Mouse (Mus musculus) heart, embryonic 15.5 days (tissue): ENCODE data around the gene Trp53. TPM values are rescaled to one million over a fixed set of nuclear protein-coding genes. Genes with fewer than 3 reads are reported as not detected.

ENCODE experiments used
- ATAC-seq: fragments of 200-750 bp; cut with Nextera tagmentation; replicated peaks from 2 replicates; pipeline ENCODE4 v1.8.0; 2017; ENCODE audit warnings: low read depth, moderate TSS enrichment; ENCODE audit not compliant: insufficient number of reproducible peaks, insufficient read depth, low FRiP score
- H3K27ac ChIP-seq: fragments of 300-500 bp; sonication (generic); 2 replicates; pipeline ENCODE4 v1.5.1; 2015; ENCODE audit warnings: mild to moderate bottlenecking, inconsistent platforms
- H3K27me3 ChIP-seq: fragments of 300-500 bp; sonication (generic); 2 replicates; pipeline ENCODE4 v1.6.1; 2015; ENCODE audit warnings: inconsistent platforms
- H3K36me3 ChIP-seq: fragments of 300-500 bp; sonication (generic); 2 replicates; pipeline ENCODE4 v1.6.1; 2015; ENCODE audit warnings: mild to moderate bottlenecking, inconsistent platforms
- H3K4me1 ChIP-seq: fragments of 300-500 bp; sonication (generic); replicated peaks from 2 replicates; pipeline ENCODE4 v1.6.1; 2015; ENCODE audit warnings: inconsistent platforms
- H3K4me2 ChIP-seq: fragments of 300-500 bp; sonication (generic); 2 replicates; pipeline ENCODE4 v1.6.1; 2015; ENCODE audit warnings: inconsistent platforms, mild to moderate bottlenecking, moderate library complexity
- H3K4me3 ChIP-seq: fragments of 300-500 bp; sonication (generic); 2 replicates; pipeline ENCODE4 v1.5.1; 2015; ENCODE audit warnings: mild to moderate bottlenecking, inconsistent platforms
- H3K9ac ChIP-seq: fragments of 300-500 bp; sonication (generic); 2 replicates; pipeline ENCODE4 v1.6.1; 2015; ENCODE audit warnings: mild to moderate bottlenecking, inconsistent platforms
- H3K9me3 ChIP-seq: fragments of 300-500 bp; sonication (generic); replicated peaks from 2 replicates; pipeline ENCODE4 v1.6.1; 2016; ENCODE audit warnings: inconsistent platforms
- WGBS: fragments of 180-500 bp; shearing (Covaris S2); methylation state at CpG from one replicate; pipeline ENCODE4 v1.1.7; 2015; ENCODE audit warnings: mixed read lengths; 5-methylcytosine and 5-hydroxymethylcytosine counted together
- polyA plus RNA-seq: library from polyadenylated mRNA; unstranded; fragments of >200 nt; fragmentation: Nextera tagmentation; extraction: Ambion mirVana; gene quantifications from 2 replicates; pipeline ENCODE4 v1.2.1, GENCODE M21; 2015

The Trp53 gene
- polyA plus RNA-seq, 1 experiment from 2014 or later = 59.4 TPM

DNA sequence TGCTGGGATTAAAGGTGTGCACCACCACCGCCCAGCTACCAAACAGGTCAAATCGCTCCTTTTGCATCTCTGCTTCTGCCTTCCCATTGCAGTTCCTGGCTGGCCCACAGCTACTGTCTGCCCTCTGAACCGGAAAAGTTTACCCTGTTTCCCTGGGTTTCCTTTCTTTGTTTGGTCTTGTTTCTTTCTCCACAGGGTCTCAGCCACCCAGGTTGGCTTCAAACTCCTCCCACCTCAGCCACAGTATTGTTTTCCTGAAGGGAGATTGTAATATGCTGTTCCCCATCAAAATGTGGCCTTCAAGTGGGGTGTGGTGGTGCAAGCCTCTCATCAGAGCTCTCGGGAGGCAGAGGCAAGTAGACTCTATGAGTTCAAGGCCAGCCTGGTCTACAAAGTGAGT is 28.8 kb upstream of the Trp53 start:
- no peak overlapping the region for H3K4me3 ChIP-seq
- 0 out of 2 replicates have a peak, but pooled peaks cover 12% of the 10 kb centered on the region for H3K27me3 ChIP-seq
- H3K36me3 ChIP-seq = peaks cover 4% of the 10 kb centered on the region; the same call in 1 of the 2 replicates
- WGBS = 74% methylated on average over 4 of the region's 4 CpGs
- no peaks in the 10 kb centered on the region for H3K9me3 ChIP-seq
- H3K27ac ChIP-seq = no peak overlapping the region
- no peak overlapping the region for H3K9ac ChIP-seq
- H3K4me1 ChIP-seq = peaks cover 13% of the 10 kb centered on the region
- no peak overlapping the region for H3K4me2 ChIP-seq
- ATAC-seq = no peak

GRCm38 (mm10) chr11:69552622-69553340 is 27.4 kb upstream of the Trp53 start:
- Histone ChIP-seq H3K4me3 (no peak overlapping the region), H3K4me1 (peaks cover 3% of the 10 kb centered on the region), H3K4me2 (no peak overlapping the region), H3K9ac (no peak overlapping the region), H3K27ac (no peak overlapping the region), H3K36me3 (peaks cover 4% of the 10 kb centered on the region; the same call in 1 of the 2 replicates), H3K9me3 (no peaks in the 10 kb centered on the region), H3K27me3 (peaks cover 15% of the 10 kb centered on the region; the same call in 1 of the 2 replicates)
- no peak; the same call in 1 of the 2 replicates for ATAC-seq
- 30% methylated on average over 14 of the region's 14 CpGs for WGBS

DNA sequence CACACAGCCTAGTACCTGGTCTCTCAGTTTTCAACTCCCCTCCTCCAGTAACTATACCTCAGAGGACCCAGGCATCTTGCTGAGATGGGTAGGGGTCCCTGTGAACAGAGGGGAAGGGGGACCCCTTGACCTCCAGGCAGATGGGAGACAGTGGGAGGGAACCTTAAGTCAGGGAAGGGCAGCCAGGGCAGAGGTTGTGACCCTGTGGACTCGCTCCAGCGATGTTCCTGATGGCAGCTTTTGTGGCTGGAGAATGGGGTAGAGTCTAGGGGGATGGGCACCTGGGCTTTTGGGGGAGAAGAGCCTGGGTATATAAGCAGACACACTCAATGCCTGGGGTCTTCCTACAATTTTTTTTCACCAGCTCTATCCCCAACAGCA is 26.8 kb upstream of the Trp53 start:
- H3K9me3 ChIP-seq = no peaks in the 10 kb centered on the region
- H3K4me2 ChIP-seq = no peak overlapping the region
- H3K27me3 ChIP-seq = peaks cover 17% of the 10 kb centered on the region; the same call in 1 of the 2 replicates
- peaks cover 4% of the 10 kb centered on the region; the same call in 1 of the 2 replicates for H3K36me3 ChIP-seq
- ATAC-seq = no peak; the same call in 1 of the 2 replicates
- no peak overlapping the region for H3K4me3 ChIP-seq
- H3K9ac ChIP-seq = no peak overlapping the region
- peaks cover 8% of the 10 kb centered on the region for H3K4me1 ChIP-seq
- 18% methylated on average over 2 of the region's 2 CpGs for WGBS
- H3K27ac ChIP-seq = no peak overlapping the region

DNA sequence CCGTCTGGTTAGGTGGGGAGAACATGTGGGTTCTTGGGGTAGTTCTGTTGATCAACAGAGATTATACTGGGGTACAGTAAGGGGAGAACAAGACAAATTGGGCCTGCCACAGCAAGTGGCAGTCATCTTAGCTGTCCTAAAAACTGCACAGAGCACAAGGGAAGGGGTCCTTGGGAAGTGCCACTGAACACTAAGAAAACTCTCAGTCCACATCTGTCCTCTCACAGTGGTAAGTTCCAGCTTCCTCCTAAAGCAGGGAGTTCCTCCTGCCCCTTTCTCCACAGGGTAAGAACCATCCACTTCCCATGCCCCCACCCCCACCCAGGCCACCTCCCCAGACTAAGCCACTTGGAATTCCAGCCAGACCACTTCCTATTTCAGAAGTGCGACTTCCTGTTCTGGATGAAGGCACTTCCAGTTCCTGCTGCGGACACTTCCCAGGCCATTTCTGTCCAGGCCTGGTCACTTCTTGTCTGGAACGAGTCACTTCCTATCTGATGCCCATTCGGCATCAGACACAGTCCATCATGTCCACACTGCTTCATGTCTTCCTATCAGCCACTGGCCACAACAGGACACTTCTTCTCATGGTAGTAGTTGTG is 25.5 kb upstream of the Trp53 start:
- 62% methylated on average over 5 of the region's 5 CpGs for WGBS
- Histone ChIP-seq H3K4me1 (peaks cover 14% of the 10 kb centered on the region), H3K4me3 (no peak overlapping the region)

DNA sequence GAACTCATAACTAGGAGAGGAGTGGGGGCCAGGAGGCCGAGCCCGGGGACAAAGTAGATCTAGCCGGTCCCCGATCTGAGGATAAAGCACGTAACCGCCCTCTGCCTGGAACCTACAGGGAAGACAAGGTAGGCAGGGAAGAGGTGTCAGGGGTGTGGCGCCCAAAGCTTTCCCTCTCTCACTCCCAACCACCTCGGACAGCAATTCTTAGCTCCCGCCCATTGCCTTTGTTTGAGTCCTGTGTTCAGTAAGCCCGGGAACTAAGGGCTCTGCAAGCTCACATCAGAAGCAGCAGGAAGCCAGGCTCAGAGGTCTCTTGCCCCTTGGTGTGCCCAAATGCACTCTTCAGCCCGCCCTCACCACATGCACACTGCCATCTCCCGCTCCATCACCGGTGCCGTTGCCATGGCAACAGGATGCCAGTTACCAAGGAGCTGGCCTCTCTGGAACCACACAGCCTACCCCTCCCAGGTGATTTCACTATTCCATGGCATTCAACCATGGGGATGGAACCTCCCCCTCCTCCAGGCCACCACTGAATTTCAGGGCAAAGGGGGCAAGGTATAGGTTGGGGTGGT is 22.7 kb upstream of the Trp53 start:
- whole genome bisulfite sequencing = 45% methylated on average over 14 of the region's 14 CpGs
- H3K9me3 ChIP-seq = no peaks in the 10 kb centered on the region
- H3K4me1 ChIP-seq = peaks cover 40% of the 10 kb centered on the region
- H3K4me2 ChIP-seq = 0 out of 2 replicates have a peak overlapping the region, but pooled peaks have one; percentile 97
- no peak for ATAC-seq
- 0 out of 2 replicates have a peak overlapping the region, but pooled peaks have one; percentile 0 for H3K9ac ChIP-seq
- peaks cover 11% of the 10 kb centered on the region; the same call in 1 of the 2 replicates for H3K27me3 ChIP-seq
- H3K27ac ChIP-seq = no peak overlapping the region
- H3K36me3 ChIP-seq = peaks cover 11% of the 10 kb centered on the region; the same call in 1 of the 2 replicates
- H3K4me3 ChIP-seq = no peak overlapping the region

More for the DNA sequence above, 25.5 kb upstream of the Trp53 start:
- Histone ChIP-seq H3K9ac (no peak overlapping the region), H3K36me3 (peaks cover 4% of the 10 kb centered on the region; the same call in 1 of the 2 replicates), H3K9me3 (no peaks in the 10 kb centered on the region), H3K27ac (no peak overlapping the region), H3K4me2 (no peak overlapping the region), H3K27me3 (peaks cover 11% of the 10 kb centered on the region; the same call in 1 of the 2 replicates)
- no peak for ATAC-seq

DNA sequence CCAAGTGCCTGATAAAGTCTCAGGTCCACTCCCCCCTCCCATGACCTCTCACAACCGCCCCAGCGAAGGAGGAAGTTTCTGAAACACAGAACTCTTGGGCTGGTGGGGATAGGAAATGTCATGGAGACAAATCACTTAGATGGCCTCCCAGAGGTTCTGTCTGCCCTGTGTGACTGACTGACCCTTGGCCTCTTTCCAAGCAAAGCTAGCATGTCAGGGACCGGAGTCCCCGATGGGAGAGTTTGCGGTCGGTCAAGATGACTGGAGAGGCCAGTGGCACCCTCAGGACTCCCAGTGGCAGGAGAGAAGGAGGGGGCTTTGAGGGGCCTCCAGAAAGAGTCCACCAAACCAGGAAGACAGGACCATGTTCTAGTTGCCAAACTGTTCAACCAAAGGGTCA is 21.4 kb upstream of the Trp53 start:
- Histone ChIP-seq H3K4me1 (peaks cover 40% of the 10 kb centered on the region), H3K9me3 (no peaks in the 10 kb centered on the region), H3K9ac (peak overlapping the region; percentile 88), H3K27ac (peak overlapping the region; percentile 97), H3K36me3 (peaks cover 13% of the 10 kb centered on the region; the same call in 1 of the 2 replicates), H3K27me3 (peaks cover 8% of the 10 kb centered on the region; the same call in 1 of the 2 replicates), H3K4me2 (peak overlapping the region; percentile 97), H3K4me3 (peak overlapping the region; percentile 73)
- 11% methylated on average over 6 of the region's 6 CpGs for WGBS
- no peak for ATAC-seq

- peak; percentile 76 for ATAC-seq
- no peaks in the 10 kb centered on the region for H3K9me3 ChIP-seq
- peak overlapping the region; percentile 97 for H3K27ac ChIP-seq
- peak overlapping the region; percentile 88 for H3K9ac ChIP-seq
- H3K4me3 ChIP-seq = peak overlapping the region; percentile 73
- peaks cover 8% of the 10 kb centered on the region; the same call in 1 of the 2 replicates for H3K27me3 ChIP-seq
- WGBS = 6% methylated on average over 5 of the region's 5 CpGs
- H3K36me3 ChIP-seq = peaks cover 13% of the 10 kb centered on the region; the same call in 1 of the 2 replicates
- H3K4me2 ChIP-seq = peak overlapping the region; percentile 97
- H3K4me1 ChIP-seq = peaks cover 40% of the 10 kb centered on the region
These were observed 21.0 kb upstream of the Trp53 start for GRCm38 (mm10) chr11:69559183-69559582.

- Histone ChIP-seq H3K36me3 (peaks cover 13% of the 10 kb centered on the region; the same call in 1 of the 2 replicates), H3K4me1 (peaks cover 40% of the 10 kb centered on the region)
These were observed 20.1 kb upstream of the Trp53 start, which contains the start of gene Efnb3 for GRCm38 (mm10) chr11:69559851-69560765. TSS of gene Efnb3 (minus strand) at chr11:69560205.

DNA sequence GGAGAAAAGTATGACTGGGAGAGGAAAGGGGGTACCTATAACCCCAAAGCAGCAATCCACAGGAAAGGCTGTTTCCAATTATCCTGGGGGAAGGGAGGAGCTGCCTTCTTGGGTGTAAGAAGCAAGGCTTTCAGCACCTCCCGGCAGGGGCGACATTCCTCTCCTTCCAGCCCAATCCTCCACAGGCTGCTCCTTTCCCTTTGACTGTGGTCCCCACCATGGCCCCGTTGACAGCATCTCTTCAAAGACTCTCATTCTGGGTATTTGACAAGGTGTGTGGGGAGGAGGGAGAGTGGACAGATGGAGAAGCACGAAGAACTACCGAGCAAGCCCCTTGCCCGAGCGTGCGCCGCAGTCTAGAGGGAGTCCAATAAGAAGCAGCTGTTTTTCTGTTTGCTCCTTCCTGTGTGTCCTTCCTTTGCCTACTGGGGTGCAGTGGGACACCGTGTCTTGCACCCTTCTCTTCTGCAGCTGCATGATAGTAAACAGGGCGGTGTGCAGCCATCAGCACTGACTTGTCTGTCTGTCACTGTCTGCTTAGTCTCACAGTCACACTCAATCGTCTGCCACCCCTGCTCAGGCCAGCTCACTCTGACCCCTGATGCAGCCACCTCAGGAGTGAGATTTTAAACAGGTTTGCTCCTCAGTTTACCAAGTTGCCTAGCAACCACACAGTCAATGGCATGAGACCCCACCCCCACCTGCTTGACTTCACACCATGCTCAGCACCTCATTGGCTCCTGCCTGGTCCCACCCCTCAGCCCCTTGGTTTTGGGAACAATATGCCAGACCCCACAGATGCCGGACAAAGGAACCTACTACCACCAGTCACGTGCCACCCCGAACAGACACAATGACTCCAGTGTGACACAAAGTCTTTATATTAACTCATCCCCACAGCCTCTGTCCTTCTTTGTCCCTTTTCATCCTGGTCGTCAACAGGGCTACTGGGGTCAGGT is 19.0 kb upstream of the Trp53 start:
- peaks cover 6% of the 10 kb centered on the region; the same call in 1 of the 2 replicates for H3K27me3 ChIP-seq
- peak overlapping the region; percentile 73 for H3K4me3 ChIP-seq
- H3K27ac ChIP-seq = peak overlapping the region; percentile 97
- peak overlapping the region; percentile 97 for H3K4me2 ChIP-seq
- no peaks in the 10 kb centered on the region for H3K9me3 ChIP-seq
- no peak overlapping the region for H3K9ac ChIP-seq
- 32% methylated on average over 16 of the region's 16 CpGs for WGBS
- peaks cover 40% of the 10 kb centered on the region for H3K4me1 ChIP-seq
- ATAC-seq = 0 out of 2 replicates have a peak, but pooled peaks have one; percentile 5
- peaks cover 9% of the 10 kb centered on the region; the same call in 1 of the 2 replicates for H3K36me3 ChIP-seq

More at GRCm38 (mm10) chr11:69559851-69560765, 20.1 kb upstream of the Trp53 start, which contains the start of gene Efnb3:
- WGBS = 2% methylated on average over 51 of the region's 59 CpGs
- peak within 1 kb of the TSS; percentile 97 for H3K4me2 ChIP-seq
- H3K4me3 ChIP-seq = peak within 1 kb of the TSS; percentile 73
- H3K9ac ChIP-seq = peak within 1 kb of the TSS; percentile 88
- peak; percentile 44 for ATAC-seq
- peaks cover 8% of the 10 kb centered on the region; the same call in 1 of the 2 replicates for H3K27me3 ChIP-seq
- no peaks in the 10 kb centered on the region for H3K9me3 ChIP-seq
- peak within 1 kb of the TSS; percentile 97 for H3K27ac ChIP-seq
